Mouse (Mus musculus) T-helper 2 cell (primary cell): Measurements from ENCODE around the gene Olfr224.
"Not testable (repeated sequence)": the region's sequence is repeated elsewhere in the genome, so short reads cannot be mapped to it uniquely, and the experiment has no call there.

Experiments
- in situ Hi-C: fragments of 300-600 bp; cut with MboI, MseI; formaldehyde crosslinking; loops from one replicate; pipeline ENCODE4 v1.15.1; 2025; ENCODE audit warnings: high pct_unique_total_duplicates

Gene Olfr224

DNA sequence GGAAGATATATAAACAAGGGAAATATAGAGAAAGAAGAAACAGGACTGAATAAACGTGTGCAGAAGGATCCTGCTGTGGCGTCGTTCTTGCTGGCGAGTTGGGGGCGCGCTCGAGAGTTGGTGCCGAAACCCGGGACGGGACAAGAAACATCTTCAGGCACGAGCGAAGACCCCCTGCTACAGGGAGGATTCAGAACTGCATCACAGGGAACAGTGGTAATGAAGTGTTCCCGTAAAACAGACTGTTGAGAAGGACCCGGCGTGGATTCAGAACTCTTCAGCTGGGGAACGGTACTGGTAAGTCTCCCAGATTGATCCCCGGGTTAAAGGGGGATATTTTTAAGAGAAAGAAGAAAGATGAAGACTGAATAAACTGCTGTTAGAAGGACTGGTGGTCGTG lies 51.4 kb downstream of the Olfr224 start:
- in situ Hi-C loops, result not testable (repeated sequence)
